Mouse (Mus musculus) small intestine, adult 2 months (tissue): ENCODE measurements around the gene Evl. TPM values are rescaled to one million over a fixed set of nuclear protein-coding genes. Genes with fewer than 3 reads are reported as not detected.
"Not testable (repeated sequence)": the region's sequence is repeated elsewhere in the genome, so short reads cannot be mapped to it uniquely, and the experiment has no call there.

Source experiments
- H3K27ac ChIP-seq: fragments of 200-500 bp; 2 replicates; pipeline ENCODE4 v1.5.1; 2012; ENCODE audit warnings: low read depth, low read length, control low read depth, inconsistent platforms; ENCODE audit not compliant: insufficient read depth
- H3K27me3 ChIP-seq: fragments of 200-500 bp; 2 replicates; pipeline ENCODE4 v1.6.1; 2012; ENCODE audit warnings: mild to moderate bottlenecking, moderate library complexity, low read length, inconsistent platforms; ENCODE audit not compliant: control insufficient read depth, insufficient read depth
- H3K36me3 ChIP-seq: fragments of 200-500 bp; 2 replicates; pipeline ENCODE4 v1.6.1; 2012; ENCODE audit warnings: mild to moderate bottlenecking, low read length, control low read depth, inconsistent platforms; ENCODE audit not compliant: control insufficient read depth, insufficient read depth
- H3K4me1 ChIP-seq: fragments of 200-500 bp; 2 replicates; pipeline ENCODE4 v1.6.1; 2012; ENCODE audit warnings: low read length, inconsistent platforms, mixed read lengths; ENCODE audit not compliant: control insufficient read depth, insufficient read depth, insufficient read length
- H3K4me3 ChIP-seq: fragments of 200-500 bp; 2 replicates; pipeline ENCODE4 v1.5.1; 2012; ENCODE audit warnings: low read depth, mild to moderate bottlenecking, control low read depth, inconsistent platforms, low read length, moderate library complexity
- CTCF ChIP-seq: fragments of 200-500 bp; IDR thresholded peaks from 2 replicates; pipeline ENCODE4 v1.5.1; 2012; ENCODE audit warnings: low read depth, mild to moderate bottlenecking, control low read depth, inconsistent platforms, low read length, moderate library complexity, mixed read lengths; ENCODE audit not compliant: insufficient replicate concordance, insufficient read length; ENCODE audit errors: extremely low read depth
- POLR2A ChIP-seq: fragments of 200-500 bp; IDR thresholded peaks from 2 replicates; pipeline ENCODE4 v1.6.1; 2012; ENCODE audit warnings: low read depth, mild to moderate bottlenecking, control low read depth, inconsistent platforms, low read length, moderate library complexity
- WGBS: fragments of 180-500 bp; shearing (Covaris S2); methylation state at CpG from one replicate; pipeline ENCODE4 v1.1.7; 2018; 5-methylcytosine and 5-hydroxymethylcytosine counted together
- polyA plus RNA-seq: library from polyadenylated mRNA; depleted of rRNA; stranded (reverse); fragments of >200 nt; gene quantifications from 2 replicates; pipeline ENCODE4 v1.2.3, GENCODE M21; 2012; rRNA removed

Gene Evl
- polyA plus RNA-seq = 12.2 and 22.7 TPM in 2 replicates

DNA sequence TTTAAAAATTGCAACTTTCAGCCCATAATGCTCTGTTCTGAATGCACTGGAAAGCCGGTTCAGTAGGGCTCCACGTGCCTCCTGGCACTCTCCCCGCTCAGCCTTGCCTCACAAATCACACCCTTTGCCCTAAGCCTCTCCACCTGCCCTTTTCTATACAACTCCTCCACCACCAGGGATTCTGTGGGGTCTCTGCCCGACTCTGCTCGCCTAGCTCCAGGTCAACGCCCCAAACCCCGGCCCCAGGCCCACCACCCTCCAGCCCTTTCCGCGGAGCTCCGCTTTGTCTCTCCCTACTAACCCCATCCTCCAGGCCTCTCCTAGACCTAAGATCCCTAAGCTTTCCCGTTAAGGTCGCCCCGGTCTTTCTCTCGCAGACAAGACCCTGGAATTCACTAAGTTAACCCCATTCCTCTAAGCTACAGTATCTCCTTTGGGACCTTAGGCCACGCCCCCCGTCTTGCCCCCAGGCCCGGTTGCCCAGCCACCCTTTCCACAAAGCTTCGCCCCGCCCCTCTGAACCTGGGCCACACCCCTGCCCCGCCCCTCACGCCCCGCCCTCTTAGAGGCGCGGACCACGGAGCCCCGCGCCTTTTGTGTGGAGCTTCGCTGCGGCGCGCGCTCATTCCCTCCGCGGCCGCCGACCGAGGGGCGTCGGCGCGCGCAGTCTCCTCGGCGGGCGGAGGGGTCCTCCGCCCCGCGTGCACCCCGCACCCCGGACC, at the start of gene Evl:
TSS of gene Evl (plus strand) at position 601 of the 722 bp plus-strand sequence.
- TF ChIP-seq POLR2A = peak; percentile 20; the same call in 1 of the 2 replicates
- TF ChIP-seq CTCF = no peak
- H3K27me3 ChIP-seq = peaks cover 16% of the 10 kb centered on the region; the same call in 1 of the 2 replicates
- peaks cover 5% of the 10 kb centered on the region; the same call in 1 of the 2 replicates for H3K4me1 ChIP-seq
- H3K4me3 ChIP-seq = peak within 1 kb of the TSS; percentile 71
- no peaks in the 10 kb centered on the region for H3K36me3 ChIP-seq
- WGBS = 3% methylated on average over 50 of the region's 50 CpGs
- no peak within 1 kb of the TSS for H3K27ac ChIP-seq

- no peak overlapping the region for H3K27ac ChIP-seq
- H3K36me3 ChIP-seq = no peaks in the 10 kb centered on the region
- WGBS = 74% methylated on average over 2 of the region's 2 CpGs
- no peaks in the 10 kb centered on the region for H3K27me3 ChIP-seq
- no peak for TF ChIP-seq CTCF
- TF ChIP-seq POLR2A = no peak
- H3K4me3 ChIP-seq = no peak overlapping the region
- no peaks in the 10 kb centered on the region for H3K4me1 ChIP-seq
Observed at GRCm38 (mm10) chr12:108505846-108506245, 48.7 kb upstream of the Evl start.

- H3K36me3 ChIP-seq = not testable (repeated sequence)
- 72% methylated on average over 3 of the region's 3 CpGs for WGBS
Observed at GRCm38 (mm10) chr12:108507046-108507445, 47.5 kb upstream of the Evl start.

DNA sequence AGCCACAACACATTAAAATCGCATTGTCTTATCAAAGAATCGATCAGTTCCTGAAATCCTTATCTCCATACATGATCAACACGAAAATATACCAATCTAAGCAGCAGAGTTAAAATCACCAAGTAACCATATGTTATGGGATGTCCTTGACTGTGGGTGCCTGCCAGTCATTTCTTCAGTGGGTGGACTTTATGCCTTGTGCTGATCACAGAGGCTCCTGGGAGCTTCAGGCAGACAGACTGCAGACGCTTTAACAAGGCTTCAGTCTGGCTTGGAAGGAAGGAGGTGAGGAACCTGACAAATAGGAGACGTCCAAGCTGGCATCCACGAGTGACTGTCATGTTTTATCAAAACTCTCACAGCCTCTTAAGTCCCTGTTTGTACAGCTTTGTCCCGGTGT, 43.9 kb upstream of the Evl start:
- Histone ChIP-seq H3K36me3 (no peaks in the 10 kb centered on the region), H3K4me3 (no peak overlapping the region), H3K27ac (no peak overlapping the region), H3K27me3 (no peaks in the 10 kb centered on the region), H3K4me1 (no peaks in the 10 kb centered on the region)
- WGBS = 55% methylated on average over 7 of the region's 7 CpGs
- TF ChIP-seq CTCF = no peak
- no peak for TF ChIP-seq POLR2A

More at GRCm38 (mm10) chr12:108507046-108507445, 47.5 kb upstream of the Evl start:
- H3K4me1 ChIP-seq, H3K27me3 ChIP-seq, H3K4me3 ChIP-seq, H3K27ac ChIP-seq: not testable (repeated sequence)

DNA sequence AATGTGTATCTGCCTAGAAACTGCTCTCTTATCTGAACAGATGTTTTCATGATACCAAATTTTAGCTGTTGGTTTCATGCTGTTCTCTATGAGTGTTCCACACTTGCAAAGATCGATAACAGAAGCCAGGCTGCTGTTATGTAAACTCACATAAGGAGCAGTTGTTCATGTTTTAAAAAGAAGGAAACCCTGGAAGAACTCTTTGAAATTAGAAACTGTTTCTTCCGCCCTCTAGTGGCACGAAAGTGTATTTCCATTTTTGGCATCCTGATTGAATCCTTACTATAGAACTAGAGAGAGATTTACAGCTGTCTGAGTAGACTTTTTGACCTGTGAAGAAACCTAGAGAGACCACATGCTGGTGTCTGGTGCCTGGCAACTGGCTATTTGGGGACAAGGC, 43.5 kb upstream of the Evl start:
- Histone ChIP-seq H3K27ac (no peak overlapping the region), H3K36me3 (no peaks in the 10 kb centered on the region), H3K4me3 (no peak overlapping the region), H3K27me3 (no peaks in the 10 kb centered on the region), H3K4me1 (no peaks in the 10 kb centered on the region)
- no peak for TF ChIP-seq CTCF
- no peak for TF ChIP-seq POLR2A
- WGBS = 2% methylated on average over 3 of the region's 3 CpGs

DNA sequence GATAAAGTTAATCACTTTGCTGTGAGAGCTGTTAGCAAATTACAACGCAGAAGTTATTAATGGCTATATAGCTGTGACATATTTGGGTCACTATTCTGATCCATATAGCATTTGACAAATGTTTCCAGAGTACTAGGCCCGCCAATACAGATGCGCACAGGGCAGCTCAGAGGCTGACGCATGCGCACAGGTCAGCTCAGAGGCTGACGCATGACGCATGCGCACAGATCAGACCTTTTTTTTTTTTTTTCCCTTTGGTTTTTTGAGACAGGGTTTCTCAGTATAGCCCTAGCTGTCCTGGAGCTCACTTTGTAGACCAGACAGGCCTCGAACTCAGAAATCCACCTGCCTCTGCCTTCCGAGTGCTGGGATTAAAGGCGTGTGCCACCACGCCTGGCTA, 39.1 kb upstream of the Evl start:
- Histone ChIP-seq H3K36me3 (no peaks in the 10 kb centered on the region), H3K27me3 (no peaks in the 10 kb centered on the region), H3K4me1 (no peaks in the 10 kb centered on the region), H3K4me3 (no peak overlapping the region), H3K27ac (no peak overlapping the region)
- TF ChIP-seq POLR2A (no peak), CTCF (no peak)
- WGBS = 94% methylated on average over 12 of the region's 12 CpGs

GRCm38 (mm10) chr12:108519374-108519773, 35.1 kb upstream of the Evl start:
- no peak overlapping the region for H3K4me3 ChIP-seq
- WGBS = 56% methylated on average over 8 of the region's 8 CpGs
- no peaks in the 10 kb centered on the region for H3K4me1 ChIP-seq
- no peaks in the 10 kb centered on the region for H3K36me3 ChIP-seq
- no peak overlapping the region for H3K27ac ChIP-seq
- H3K27me3 ChIP-seq = no peaks in the 10 kb centered on the region
- no peak for TF ChIP-seq CTCF
- TF ChIP-seq POLR2A = no peak
